27 mouse cellular contexts compared by ENCODE assay signal in genomic region chr9:116644616-116645015, GRCm38 (mm10).
A peak's percentile ranks its signal among the peaks of the same experiment; 100 is the strongest.
DNase-seq lines count a peak whose midpoint lies in the region; ATAC-seq and TF ChIP-seq lines count a peak whose summit lies in the region.
"Had no signal": no experiment of that assay in that cellular context is flagged by ENCODE, and none has a peak within 500 bp of the region (broad histone marks: within the 10 kb centered on the region; RNA-seq: fewer than 3 reads in every experiment).

No protein-coding gene starts in this region.

- no peak overlapping the region for H3K4me2 ChIP-seq in embryonic facial prominence, embryonic 11.5 days (ENCODE audit: low read depth, low read length)
- H3K4me2 ChIP-seq in midbrain, postnatal 0 days (ENCODE audit: low read depth, low read length, poor library complexity, severe bottlenecking) = no peak overlapping the region
- H3K4me2 ChIP-seq: embryonic facial prominence, embryonic 12.5 days; heart, embryonic 11.5 days; kidney, embryonic 15.5 days; limb, embryonic 13.5 days; liver, embryonic 12.5 days; midbrain, embryonic 11.5 days; neural tube, embryonic 15.5 days had no signal

- peak; percentile 1 for DNase-seq in embryonic facial prominence, embryonic 11.5 days (ENCODE audit: low spot score)
- no peak for DNase-seq in embryonic facial prominence, embryonic 10.5 days (ENCODE audit: low spot score)
- peak; percentile 35 for DNase-seq in heart, embryonic 10.5 days (ENCODE audit: low spot score)
- no peak for DNase-seq in heart, adult 8-10 months (ENCODE audit: low spot score)
- DNase-seq in midbrain, postnatal 0 days (ENCODE audit: low spot score) = peak; percentile 74
- no peak for DNase-seq in midbrain, embryonic 10.5 days (ENCODE audit: low spot score)
- DNase-seq in gastrocnemius, adult 18-20 months (ENCODE audit: low spot score) = no peak
- DNase-seq: gastrocnemius, postnatal 36 days; heart, postnatal 14 days; kidney, adult 11 months; kidney, postnatal 36 days; layer of hippocampus, postnatal 36 days; lung, adult 18-20 months; lung, postnatal 10 days; right cerebral cortex, adult 18-20 months; right cerebral cortex, postnatal 4 days; thymus, postnatal 14 days had no signal

- no peaks in the 10 kb centered on the region for H3K36me3 ChIP-seq in embryonic facial prominence, embryonic 11.5 days (replicated peaks; ENCODE audit: control insufficient read depth, insufficient read depth, low read depth, low read length)
- H3K36me3 ChIP-seq in embryonic facial prominence, embryonic 10.5 days (replicated peaks) = no peaks in the 10 kb centered on the region
- no peaks in the 10 kb centered on the region for H3K36me3 ChIP-seq in heart, embryonic 10.5 days
- H3K36me3 ChIP-seq in midbrain, postnatal 0 days (ENCODE audit: insufficient read depth, low read length) = no peaks in the 10 kb centered on the region
- H3K36me3 ChIP-seq in midbrain, embryonic 10.5 days = no peaks in the 10 kb centered on the region
- H3K36me3 ChIP-seq: embryonic facial prominence, embryonic 12.5 days; kidney, embryonic 15.5 days; limb, embryonic 13.5 days; liver, embryonic 12.5 days; neural tube, embryonic 15.5 days had no signal

- 75% methylated on average over 8 of the region's 8 CpGs for WGBS in embryonic facial prominence, embryonic 11.5 days
- 80% methylated on average over 8 of the region's 8 CpGs for WGBS in embryonic facial prominence, embryonic 10.5 days
- WGBS in heart, embryonic 10.5 days = 85% methylated on average over 8 of the region's 8 CpGs
- WGBS in midbrain, postnatal 0 days = 36% methylated on average over 8 of the region's 8 CpGs
- WGBS in midbrain, embryonic 10.5 days = 88% methylated on average over 8 of the region's 8 CpGs

- no peak overlapping the region for H3K27ac ChIP-seq in embryonic facial prominence, embryonic 11.5 days (replicated peaks; ENCODE audit: low read depth, low read length)
- no peak overlapping the region for H3K27ac ChIP-seq in embryonic facial prominence, embryonic 10.5 days (replicated peaks)
- H3K27ac ChIP-seq in heart, embryonic 10.5 days = no peak overlapping the region
- no peak overlapping the region for H3K27ac ChIP-seq in midbrain, postnatal 0 days (ENCODE audit: low read depth, low read length)
- no peak overlapping the region for H3K27ac ChIP-seq in midbrain, embryonic 10.5 days (replicated peaks)
- H3K27ac ChIP-seq: embryonic facial prominence, embryonic 12.5 days; kidney, embryonic 15.5 days; limb, embryonic 13.5 days; liver, embryonic 12.5 days; neural tube, embryonic 15.5 days had no signal

- no peaks in the 10 kb centered on the region for H3K27me3 ChIP-seq in embryonic facial prominence, embryonic 11.5 days (ENCODE audit: control insufficient read depth, insufficient read depth, low read length)
- H3K27me3 ChIP-seq in embryonic facial prominence, embryonic 10.5 days (replicated peaks; ENCODE audit: low read depth, poor library complexity, severe bottlenecking) = no peaks in the 10 kb centered on the region
- no peaks in the 10 kb centered on the region for H3K27me3 ChIP-seq in heart, embryonic 10.5 days (ENCODE audit: insufficient read depth, poor library complexity, severe bottlenecking)
- H3K27me3 ChIP-seq in midbrain, postnatal 0 days (ENCODE audit: insufficient read depth, low read length) = no peaks in the 10 kb centered on the region
- no peaks in the 10 kb centered on the region for H3K27me3 ChIP-seq in midbrain, embryonic 10.5 days (ENCODE audit: low read depth, poor library complexity, severe bottlenecking)
- H3K27me3 ChIP-seq: embryonic facial prominence, embryonic 12.5 days; kidney, embryonic 15.5 days; liver, embryonic 12.5 days; neural tube, embryonic 15.5 days had no signal

- no peak overlapping the region for H3K4me3 ChIP-seq in embryonic facial prominence, embryonic 11.5 days (ENCODE audit: low read depth, low read length)
- H3K4me3 ChIP-seq in embryonic facial prominence, embryonic 10.5 days = no peak overlapping the region
- H3K4me3 ChIP-seq in heart, embryonic 10.5 days = no peak overlapping the region
- no peak overlapping the region for H3K4me3 ChIP-seq in midbrain, postnatal 0 days (ENCODE audit: low read depth, low read length)
- no peak overlapping the region for H3K4me3 ChIP-seq in midbrain, embryonic 10.5 days
- H3K4me3 ChIP-seq: embryonic facial prominence, embryonic 12.5 days; erythroblast, embryonic 14.5 days; kidney, embryonic 15.5 days; limb, embryonic 13.5 days; liver, embryonic 12.5 days; neural tube, embryonic 15.5 days had no signal

- no peaks in the 10 kb centered on the region for H3K9me3 ChIP-seq in embryonic facial prominence, embryonic 11.5 days (replicated peaks; ENCODE audit: control insufficient read depth, low read length)
- H3K9me3 ChIP-seq in embryonic facial prominence, embryonic 10.5 days = peaks cover 2% of the 10 kb centered on the region; the same call in 1 of the 2 replicates
- no peaks in the 10 kb centered on the region for H3K9me3 ChIP-seq in heart, embryonic 10.5 days
- H3K9me3 ChIP-seq in midbrain, postnatal 0 days (ENCODE audit: low read length) = peaks cover 5% of the 10 kb centered on the region; the same call in 1 of the 2 replicates
- H3K9me3 ChIP-seq in midbrain, embryonic 10.5 days (replicated peaks) = 0 out of 2 replicates have a peak, but pooled peaks cover 3% of the 10 kb centered on the region
- H3K9me3 ChIP-seq: embryonic facial prominence, embryonic 12.5 days; kidney, embryonic 15.5 days; liver, embryonic 12.5 days had no signal

- ATAC-seq in embryonic facial prominence, embryonic 11.5 days (replicated peaks; ENCODE audit: insufficient number of reproducible peaks, low FRiP score, low TSS enrichment, low read depth) = no peak
- no peak for ATAC-seq in midbrain, postnatal 0 days (ENCODE audit: low FRiP score)
- ATAC-seq: activated CD4-positive, CD25-positive, alpha-beta regulatory T cell, adult 4 months; hindbrain, embryonic 16.5 days; liver, embryonic 12.5 days had no signal

- H3K4me1 ChIP-seq in embryonic facial prominence, embryonic 11.5 days (ENCODE audit: control insufficient read depth, insufficient read depth, low read length) = no peaks in the 10 kb centered on the region; the same call in 1 of the 2 replicates
- peaks cover 20% of the 10 kb centered on the region for H3K4me1 ChIP-seq in embryonic facial prominence, embryonic 10.5 days
- H3K4me1 ChIP-seq in heart, embryonic 10.5 days = peaks cover 11% of the 10 kb centered on the region
- H3K4me1 ChIP-seq in midbrain, postnatal 0 days (ENCODE audit: insufficient read depth, low read length) = 0 out of 2 replicates have a peak, but pooled peaks cover 3% of the 10 kb centered on the region
- H3K4me1 ChIP-seq in midbrain, embryonic 10.5 days = peaks cover 13% of the 10 kb centered on the region
- H3K4me1 ChIP-seq: liver, embryonic 12.5 days had no signal

- no peak for TF ChIP-seq CTCF in midbrain, postnatal 0 days (IDR thresholded peaks at IDR 0.05)

- no peak overlapping the region for H3K9ac ChIP-seq in embryonic facial prominence, embryonic 11.5 days (replicated peaks; ENCODE audit: low read length)
- no peak overlapping the region for H3K9ac ChIP-seq in midbrain, postnatal 0 days (replicated peaks; ENCODE audit: low read length, poor library complexity, severe bottlenecking)
- H3K9ac ChIP-seq: embryonic facial prominence, embryonic 12.5 days; kidney, embryonic 15.5 days; limb, embryonic 13.5 days; liver, embryonic 12.5 days; neural tube, embryonic 15.5 days had no signal

Comparison
In these comparisons a context has a peak if more than half of its experiments do, and no peak if none do; other contexts are left out.
1. DNase-seq: peak in embryonic facial prominence, embryonic 11.5 days (single experiment), heart, embryonic 10.5 days (single experiment) and midbrain, postnatal 0 days (single experiment); none in embryonic facial prominence, embryonic 10.5 days (single experiment), heart, adult 8-10 months (single experiment), midbrain, embryonic 10.5 days (single experiment) and gastrocnemius, adult 18-20 months (single experiment).